28 mouse cellular contexts compared by ENCODE assay signal in genomic region chr5:73815752-73816151, GRCm38 (mm10).
"Had no signal": no experiment of that assay in that cellular context is flagged by ENCODE, and none has a peak within 500 bp of the region (broad histone marks: within the 10 kb centered on the region; RNA-seq: fewer than 3 reads in every experiment).

No protein-coding gene starts in this region.

- H3K4me2 ChIP-seq: embryonic facial prominence, embryonic 12.5 days; embryonic facial prominence, embryonic 13.5 days; embryonic facial prominence, embryonic 15.5 days; forebrain, embryonic 12.5 days; forebrain, embryonic 13.5 days; forebrain, embryonic 15.5 days had no signal

- H3K9me3 ChIP-seq: embryonic facial prominence, embryonic 15.5 days; forebrain, embryonic 10.5 days; forebrain, embryonic 13.5 days; forebrain, embryonic 15.5 days had no signal

- H3K4me1 ChIP-seq: embryonic facial prominence, embryonic 10.5 days; embryonic facial prominence, embryonic 12.5 days; embryonic facial prominence, embryonic 13.5 days; embryonic facial prominence, embryonic 15.5 days; forebrain, embryonic 10.5 days; forebrain, embryonic 12.5 days; forebrain, embryonic 13.5 days; forebrain, embryonic 15.5 days had no signal

- ATAC-seq: forebrain, embryonic 13.5 days; forebrain, embryonic 14.5 days; forebrain, embryonic 15.5 days; forebrain, embryonic 16.5 days; forebrain, postnatal 0 days had no signal

- H3K27me3 ChIP-seq: embryonic facial prominence, embryonic 12.5 days; embryonic facial prominence, embryonic 13.5 days; embryonic facial prominence, embryonic 15.5 days; forebrain, embryonic 12.5 days; forebrain, embryonic 13.5 days; forebrain, embryonic 15.5 days had no signal

- H3K36me3 ChIP-seq: embryonic facial prominence, embryonic 10.5 days; embryonic facial prominence, embryonic 12.5 days; embryonic facial prominence, embryonic 13.5 days; embryonic facial prominence, embryonic 15.5 days; forebrain, embryonic 10.5 days; forebrain, embryonic 12.5 days; forebrain, embryonic 15.5 days had no signal

- H3K4me3 ChIP-seq: embryonic facial prominence, embryonic 10.5 days; embryonic facial prominence, embryonic 12.5 days; embryonic facial prominence, embryonic 13.5 days; embryonic facial prominence, embryonic 15.5 days; erythroblast, embryonic 14.5 days; forebrain, embryonic 10.5 days; forebrain, embryonic 12.5 days; forebrain, embryonic 13.5 days; forebrain, embryonic 15.5 days; gastrocnemius, adult 2 months; heart, adult 2 months had no signal

- DNase-seq: cerebellum, adult 2 months; cerebellum, adult 8-10 months; cerebellum, adult 9-10 months; cerebellum, adult 9-11 months; cerebellum, postnatal 10 days; cerebellum, postnatal 14 days; cerebellum, postnatal 25 days; cerebellum, postnatal 36 days; embryo, embryonic 11 days; forebrain, postnatal 0 days; gastrocnemius, adult 2 months; gastrocnemius, postnatal 10 days; gastrocnemius, postnatal 14 days; gastrocnemius, postnatal 25 days; gastrocnemius, postnatal 36 days; heart, adult 18-20 months; heart, adult 2 months had no signal

- H3K27ac ChIP-seq: embryonic facial prominence, embryonic 10.5 days; embryonic facial prominence, embryonic 12.5 days; embryonic facial prominence, embryonic 13.5 days; embryonic facial prominence, embryonic 15.5 days; forebrain, embryonic 10.5 days; forebrain, embryonic 12.5 days; forebrain, embryonic 13.5 days; forebrain, embryonic 15.5 days; heart, adult 2 months had no signal

- H3K9ac ChIP-seq: embryonic facial prominence, embryonic 12.5 days; embryonic facial prominence, embryonic 13.5 days; embryonic facial prominence, embryonic 15.5 days; forebrain, embryonic 12.5 days; forebrain, embryonic 13.5 days; forebrain, embryonic 15.5 days; forebrain, postnatal 0 days had no signal
